Mouse (Mus musculus) embryonic fibroblast, embryonic 13.5 days (primary cell): ENCODE results near the gene Acsl4.

Experiments used
- CTCF ChIP-seq: IDR thresholded peaks from 2 replicates; pipeline ENCODE4 v1.5.1; 2011; ENCODE audit warnings: mild to moderate bottlenecking, control low read depth, low read length, moderate library complexity, borderline replicate concordance; ENCODE audit not compliant: insufficient read depth
- POLR2A ChIP-seq: IDR thresholded peaks from 2 replicates; pipeline ENCODE4 v1.6.1; 2011; ENCODE audit warnings: low read depth, mild to moderate bottlenecking, control low read depth, low read length, moderate library complexity

- TF ChIP-seq CTCF (no peak), POLR2A (no peak)
Measured at GRCm38 (mm10) chrX:142369935-142370334, 20.4 kb downstream of the Acsl4 start.
